Mouse (Mus musculus) cortical plate, adult 2 months (tissue): Measurements from ENCODE around the gene Fam110a. TPM values are rescaled to one million over a fixed set of nuclear protein-coding genes. Genes with fewer than 3 reads are reported as not detected.

Source experiments
- H3K27ac ChIP-seq: fragments of 200-500 bp; 2 replicates; pipeline ENCODE4 v1.5.1; 2012; ENCODE audit warnings: low read length, control low read depth, inconsistent platforms; ENCODE audit not compliant: insufficient read depth
- H3K4me1 ChIP-seq: fragments of 200-500 bp; 2 replicates; pipeline ENCODE4 v1.6.1; 2011; ENCODE audit warnings: low read length; ENCODE audit not compliant: control insufficient read depth, insufficient read depth
- H3K4me3 ChIP-seq: fragments of 200-500 bp; 2 replicates; pipeline ENCODE4 v1.5.1; 2011; ENCODE audit warnings: mild to moderate bottlenecking, low read length, control low read depth; ENCODE audit not compliant: insufficient read depth
- CTCF ChIP-seq: fragments of 200-500 bp; IDR thresholded peaks from 2 replicates; pipeline ENCODE4 v1.5.1; 2011; ENCODE audit warnings: mild to moderate bottlenecking, control low read depth, low read length; ENCODE audit not compliant: insufficient read depth; ENCODE audit errors: extremely low read depth
- POLR2A ChIP-seq: fragments of 200-500 bp; IDR thresholded peaks from 2 replicates; pipeline ENCODE4 v1.6.1; 2011; ENCODE audit warnings: mild to moderate bottlenecking, low read length, control low read depth; ENCODE audit not compliant: insufficient read depth; ENCODE audit errors: extremely low read depth
- polyA plus RNA-seq: library from polyadenylated mRNA; depleted of rRNA; stranded (reverse); fragments of >200 nt; gene quantifications from 2 replicates; pipeline ENCODE4 v1.2.3, GENCODE M21; 2012

Gene Fam110a
- polyA plus RNA-seq, 1 experiment = 6.6 TPM

- H3K4me1 ChIP-seq = peaks cover 2% of the 10 kb centered on the region; the same call in 1 of the 2 replicates
- H3K27ac ChIP-seq = no peak overlapping the region
- no peak for TF ChIP-seq POLR2A
- no peak for TF ChIP-seq CTCF
- H3K4me3 ChIP-seq = no peak overlapping the region
Measured at GRCm38 (mm10) chr2:151963319-151963718, 16.7 kb downstream of the Fam110a start.

- Histone ChIP-seq H3K4me3 (no peak overlapping the region), H3K27ac (no peak overlapping the region), H3K4me1 (peaks cover 2% of the 10 kb centered on the region; the same call in 1 of the 2 replicates)
- TF ChIP-seq CTCF = no peak
Measured at GRCm38 (mm10) chr2:151962474-151962873, 17.5 kb downstream of the Fam110a start.

- H3K4me1 ChIP-seq = peaks cover 2% of the 10 kb centered on the region; the same call in 1 of the 2 replicates
- H3K4me3 ChIP-seq = no peak overlapping the region
- TF ChIP-seq CTCF (no peak), POLR2A (no peak)
- no peak overlapping the region for H3K27ac ChIP-seq
Measured at GRCm38 (mm10) chr2:151961284-151962196, 18.5 kb downstream of the Fam110a start.

- TF ChIP-seq POLR2A (no peak), CTCF (no peak)
- peaks cover 2% of the 10 kb centered on the region; the same call in 1 of the 2 replicates for H3K4me1 ChIP-seq
- no peak overlapping the region for H3K4me3 ChIP-seq
- no peak overlapping the region for H3K27ac ChIP-seq
Measured at GRCm38 (mm10) chr2:151959274-151959673, 20.7 kb downstream of the Fam110a start.

- Histone ChIP-seq H3K4me3 (no peak overlapping the region), H3K27ac (no peak overlapping the region), H3K4me1 (no peaks in the 10 kb centered on the region)
- TF ChIP-seq CTCF (no peak), POLR2A (no peak)
Measured at GRCm38 (mm10) chr2:151956500-151957137, 23.4 kb downstream of the Fam110a start.

- Histone ChIP-seq H3K4me3 (no peak overlapping the region), H3K27ac (no peak overlapping the region), H3K4me1 (no peaks in the 10 kb centered on the region)
- no peak for TF ChIP-seq POLR2A
- TF ChIP-seq CTCF = no peak
Measured at GRCm38 (mm10) chr2:151953665-151954064, 26.4 kb downstream of the Fam110a start.

- Histone ChIP-seq H3K4me3 (no peak overlapping the region), H3K27ac (no peak overlapping the region), H3K4me1 (no peaks in the 10 kb centered on the region)
- no peak for TF ChIP-seq CTCF
- TF ChIP-seq POLR2A = no peak
Measured at GRCm38 (mm10) chr2:151949082-151949774, 30.8 kb downstream of the Fam110a start.

GRCm38 (mm10) chr2:151948311-151948710 is 31.7 kb downstream of the Fam110a start:
- no peaks in the 10 kb centered on the region for H3K4me1 ChIP-seq
- no peak overlapping the region for H3K4me3 ChIP-seq
- no peak for TF ChIP-seq POLR2A
- TF ChIP-seq CTCF = no peak
- no peak overlapping the region for H3K27ac ChIP-seq

GRCm38 (mm10) chr2:151947617-151948016 is 32.4 kb downstream of the Fam110a start:
- TF ChIP-seq CTCF = no peak
- TF ChIP-seq POLR2A = no peak
- Histone ChIP-seq H3K4me1 (no peaks in the 10 kb centered on the region), H3K4me3 (no peak overlapping the region), H3K27ac (no peak overlapping the region)
